Mouse (Mus musculus) lung, postnatal 14 days (tissue): ENCODE results near the gene Zer1.
A peak's percentile ranks its signal among the peaks of the same experiment; 100 is the strongest.
"Not testable (repeated sequence)": the region's sequence is repeated elsewhere in the genome, so short reads cannot be mapped to it uniquely, and the experiment has no call there.

Source experiments
- DNase-seq: peaks from one replicate; pipeline ENCODE4 v3.0.0; 2021

The Zer1 gene

DNA sequence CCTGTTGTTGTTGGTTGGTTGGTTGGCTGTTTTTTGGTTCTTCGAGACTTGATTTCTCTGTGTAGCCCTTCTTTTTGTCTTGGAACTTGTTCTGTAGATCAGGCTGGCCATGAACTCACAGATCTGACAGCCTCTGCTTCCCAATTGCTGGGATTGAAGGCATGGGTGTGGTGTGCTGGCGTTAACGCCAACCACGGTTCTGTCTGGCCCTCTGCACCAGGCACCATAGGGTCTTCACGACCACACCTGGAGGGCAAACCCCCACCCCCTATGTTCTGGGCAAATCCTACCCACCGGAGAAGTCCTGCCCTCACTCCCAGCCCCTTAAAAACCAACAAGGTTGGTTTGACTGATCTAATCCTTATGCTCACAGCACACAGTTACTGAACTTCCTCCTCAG, 47.4 kb downstream of the Zer1 start:
- no peak for DNase-seq

DNA sequence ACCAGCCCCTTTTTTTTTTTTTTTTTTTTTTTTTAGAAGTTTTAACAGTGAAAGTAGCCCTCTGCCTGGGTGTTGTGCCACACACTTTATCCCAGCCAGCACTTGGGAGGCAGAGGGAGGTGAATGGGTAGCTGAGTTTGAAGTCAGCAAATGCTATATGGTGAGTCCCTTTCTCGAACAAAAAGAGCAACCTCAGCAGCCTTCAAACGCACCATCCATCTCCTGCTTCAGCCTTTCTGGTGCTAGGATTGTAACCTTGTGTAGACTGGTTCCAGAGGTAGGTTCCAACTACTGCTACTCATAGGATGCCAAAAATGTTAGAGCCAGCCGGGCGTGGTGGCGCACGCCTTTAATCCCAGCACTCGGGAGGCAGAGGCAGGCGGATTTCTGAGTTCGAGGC, 47.9 kb downstream of the Zer1 start:
- no peak for DNase-seq

DNA sequence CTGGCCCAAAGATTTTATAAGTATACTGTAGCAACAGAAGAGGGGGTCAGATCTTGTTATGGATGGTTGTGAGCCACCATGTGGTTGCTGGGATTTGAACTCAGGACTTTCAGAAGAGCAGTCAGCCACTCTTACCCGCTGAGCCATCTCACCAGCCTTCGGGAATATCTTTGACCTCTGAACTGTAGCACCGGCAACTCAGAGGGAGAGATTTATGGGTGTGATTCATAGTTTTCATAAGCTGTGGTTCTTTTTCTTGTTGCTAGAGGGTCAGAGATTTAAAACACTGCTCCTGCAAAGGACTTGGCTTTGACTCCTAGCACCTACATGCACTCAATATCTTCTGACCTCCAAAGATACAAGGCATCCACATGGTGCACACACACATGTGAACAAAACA, 48.8 kb downstream of the Zer1 start:
- DNase-seq = no peak

DNA sequence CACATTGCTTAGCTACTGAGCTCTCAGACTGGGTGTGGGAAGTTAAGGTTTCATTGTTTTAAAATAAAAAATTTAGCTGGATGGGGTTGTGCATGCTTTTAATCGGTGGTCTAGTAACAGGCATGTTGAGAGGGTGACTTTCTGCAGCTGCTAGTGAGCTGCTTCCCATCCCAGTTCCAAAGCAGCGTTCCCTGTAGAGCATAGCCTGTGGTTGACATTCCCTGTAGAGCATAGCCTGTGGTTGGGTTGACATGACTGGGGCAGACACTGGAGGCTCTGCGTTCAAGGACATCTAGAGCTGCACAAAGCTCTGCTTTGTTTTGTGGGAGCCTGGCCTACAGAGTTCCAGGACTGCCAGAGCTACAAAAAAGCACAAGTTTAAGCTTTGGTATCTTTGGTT, 51.1 kb downstream of the Zer1 start:
- no peak for DNase-seq

DNA sequence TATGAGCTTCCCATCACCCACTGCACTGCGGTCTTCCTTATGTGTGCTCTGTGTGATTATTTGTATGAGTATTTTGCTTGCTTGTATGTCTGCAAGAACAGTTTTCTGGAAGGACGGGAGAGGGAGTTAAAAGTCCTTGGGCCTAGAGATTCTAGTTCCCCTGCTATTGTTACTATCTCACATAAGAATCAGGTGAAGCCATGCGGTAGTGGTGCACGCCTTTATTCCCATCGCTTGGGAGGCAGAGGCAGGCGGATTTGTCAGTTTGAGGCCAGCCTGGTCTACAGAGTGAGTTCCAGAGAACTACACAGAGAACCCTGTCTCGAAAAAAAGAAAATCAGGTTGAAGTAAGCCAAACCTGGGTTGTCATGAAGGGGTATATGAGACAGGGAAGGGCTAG, 51.5 kb downstream of the Zer1 start:
- DNase-seq = no peak

DNA sequence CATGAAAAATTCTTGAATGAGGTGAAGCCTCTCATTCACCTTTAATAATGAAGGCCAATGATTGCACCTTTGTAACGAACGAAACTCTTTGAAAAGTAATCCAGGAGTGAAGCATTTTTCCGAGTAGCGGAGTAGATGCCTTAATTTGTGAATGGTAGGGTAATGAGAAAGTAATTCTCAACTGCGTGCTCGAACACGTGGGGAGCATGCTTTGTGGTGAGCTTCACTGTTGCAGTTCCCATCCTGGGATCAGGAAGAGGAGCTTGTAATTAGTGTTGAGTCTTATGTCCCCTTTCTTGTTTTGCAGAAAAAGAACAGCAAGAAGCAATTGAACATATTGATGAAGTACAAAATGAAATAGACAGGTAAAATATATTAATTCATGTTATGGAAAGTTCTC, 56.4 kb downstream of the Zer1 start:
- DNase-seq = no peak

DNA sequence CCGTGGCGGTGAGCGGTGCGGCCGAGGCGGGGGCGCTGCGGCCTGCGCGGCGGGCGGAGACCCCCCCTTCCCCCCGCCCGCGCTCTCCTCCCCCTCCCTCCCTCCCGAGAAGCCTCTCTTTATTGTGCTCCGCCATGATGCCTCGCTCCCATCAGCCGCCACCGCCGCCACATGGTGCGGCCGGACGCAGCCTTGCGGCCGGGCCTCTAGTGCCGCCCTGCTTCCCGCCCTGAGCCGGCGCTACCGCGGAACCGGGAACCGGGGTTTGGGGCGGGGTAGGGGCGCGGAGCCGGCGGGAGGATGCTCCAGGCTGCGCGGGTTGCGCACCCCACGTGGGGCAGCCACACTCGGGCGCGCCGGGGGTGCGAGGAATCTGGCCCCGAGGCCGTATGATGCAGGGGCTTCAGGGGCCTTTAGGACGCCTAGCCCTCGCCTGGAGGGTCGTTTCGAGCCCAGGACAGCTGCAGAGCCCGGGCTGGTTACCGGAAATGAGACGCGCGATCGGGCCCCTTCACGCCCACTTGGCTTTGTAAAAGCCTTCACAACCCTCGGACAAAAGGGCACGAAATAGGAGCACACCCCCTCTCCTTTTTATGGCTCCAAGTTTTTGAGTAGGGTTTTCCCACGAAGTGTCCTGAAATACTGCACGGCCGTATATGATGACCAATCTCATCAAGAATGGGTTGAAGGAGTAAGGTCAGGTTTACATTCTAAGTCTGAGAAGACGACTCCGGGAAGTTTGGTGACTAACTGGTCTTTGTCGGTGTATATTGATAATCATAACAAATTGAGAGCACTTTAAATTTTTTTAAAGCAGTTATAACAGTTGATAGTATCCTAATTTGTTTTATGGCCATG, 57.1 kb downstream of the Zer1 start:
- peak; percentile 37 for DNase-seq

DNA sequence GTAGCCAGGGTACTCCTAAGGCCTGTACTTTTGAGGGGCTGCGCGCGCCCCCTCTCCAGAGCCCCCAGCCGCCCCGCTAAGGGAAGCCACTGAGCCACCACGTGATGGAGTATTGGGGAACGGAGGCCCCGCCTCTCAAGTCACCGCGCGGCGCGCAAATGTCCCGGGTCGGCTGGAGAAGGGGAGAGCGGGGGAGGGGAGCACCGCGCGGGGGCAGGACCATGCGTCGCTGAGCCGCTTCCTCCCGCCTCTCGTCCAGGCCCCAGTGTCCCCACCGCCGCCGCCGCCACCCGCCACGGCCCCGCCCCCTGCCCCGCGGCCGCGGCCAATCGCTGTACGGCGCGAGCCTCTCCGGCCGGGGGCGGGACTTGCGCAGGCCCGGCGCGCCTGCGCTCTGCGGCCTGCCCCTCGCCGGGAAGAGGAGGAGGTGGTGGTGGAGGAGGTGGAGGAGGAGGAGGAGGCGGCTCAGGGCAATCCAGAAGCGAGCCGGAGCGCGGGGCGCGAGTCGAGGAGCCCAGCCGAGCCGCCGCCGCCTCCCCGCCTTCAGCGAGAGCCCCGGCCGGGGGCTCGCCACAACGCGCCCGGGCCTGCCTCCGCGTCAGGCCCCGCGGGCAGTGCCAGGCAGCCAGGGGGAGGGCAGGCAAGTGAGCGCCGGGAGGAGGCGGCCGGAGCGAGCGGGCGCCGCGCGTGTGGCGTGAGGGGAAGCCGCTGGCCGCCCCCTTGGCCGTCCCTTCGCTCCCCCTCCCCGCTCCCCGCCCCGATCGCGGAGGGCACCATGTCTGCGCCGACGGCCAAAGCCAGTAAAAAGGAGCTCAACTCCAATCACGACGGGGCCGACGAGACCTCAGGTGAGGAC, 58.1 kb downstream of the Zer1 start:
- peak; percentile 95 for DNase-seq

DNA sequence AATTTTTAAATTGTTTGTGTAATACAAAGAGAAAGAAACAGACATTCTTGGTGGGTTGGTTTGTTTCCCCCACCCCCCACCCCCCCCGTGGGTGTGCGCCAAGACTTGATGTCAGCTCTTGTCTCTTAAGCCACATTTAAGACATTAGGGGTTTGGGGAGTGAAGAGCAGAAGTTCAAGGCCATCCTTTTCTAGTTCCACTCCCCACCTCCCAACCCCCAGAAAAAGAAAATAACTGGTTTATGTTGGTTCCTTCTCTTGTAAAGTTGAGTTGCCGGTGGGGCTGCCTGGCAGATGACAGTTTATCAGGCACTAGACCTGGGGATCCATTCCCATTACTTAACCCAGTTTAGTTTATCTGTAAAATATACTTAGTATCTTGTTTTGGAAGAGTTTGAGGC, 60.1 kb downstream of the Zer1 start:
- no peak for DNase-seq

DNA sequence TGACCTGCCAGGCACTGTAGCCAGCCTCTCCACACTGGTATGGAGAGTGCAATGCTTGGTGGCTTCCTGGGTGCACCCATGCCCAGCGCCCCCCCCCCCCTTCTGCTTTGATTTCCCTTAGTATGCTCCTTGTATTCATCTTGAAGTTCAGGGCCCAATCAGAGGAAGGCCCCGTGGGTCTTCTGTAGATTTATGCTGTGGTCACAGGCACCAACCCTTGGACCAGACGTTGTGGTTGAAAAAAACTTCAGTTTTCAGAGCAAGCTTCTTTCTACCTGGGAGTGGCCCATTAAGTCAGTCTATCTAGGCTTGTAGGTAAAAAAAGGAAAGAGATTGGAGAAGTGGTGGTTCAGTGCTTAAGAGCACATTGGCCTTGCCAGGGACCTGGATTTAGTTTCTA, 60.6 kb downstream of the Zer1 start:
- DNase-seq = no peak

DNA sequence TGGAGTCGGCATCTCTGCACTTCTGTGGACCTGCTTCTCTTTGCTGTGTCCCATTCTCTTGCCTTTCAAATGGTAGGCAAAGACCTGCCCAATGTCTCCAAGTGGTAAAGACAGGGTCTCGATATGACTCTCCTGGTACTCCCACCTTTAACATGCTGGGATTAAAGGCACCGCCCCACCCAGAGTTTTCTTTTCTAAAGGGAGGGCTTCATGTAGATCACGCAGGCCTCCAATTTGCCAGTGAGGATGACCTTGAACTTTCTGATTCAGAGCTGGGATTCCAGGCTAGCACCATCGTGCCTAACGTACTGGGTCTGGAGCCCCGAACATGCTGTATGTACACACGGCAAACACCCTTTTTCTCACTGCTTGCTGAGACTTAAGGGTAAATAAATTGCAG, 61.1 kb downstream of the Zer1 start:
- no peak for DNase-seq

DNA sequence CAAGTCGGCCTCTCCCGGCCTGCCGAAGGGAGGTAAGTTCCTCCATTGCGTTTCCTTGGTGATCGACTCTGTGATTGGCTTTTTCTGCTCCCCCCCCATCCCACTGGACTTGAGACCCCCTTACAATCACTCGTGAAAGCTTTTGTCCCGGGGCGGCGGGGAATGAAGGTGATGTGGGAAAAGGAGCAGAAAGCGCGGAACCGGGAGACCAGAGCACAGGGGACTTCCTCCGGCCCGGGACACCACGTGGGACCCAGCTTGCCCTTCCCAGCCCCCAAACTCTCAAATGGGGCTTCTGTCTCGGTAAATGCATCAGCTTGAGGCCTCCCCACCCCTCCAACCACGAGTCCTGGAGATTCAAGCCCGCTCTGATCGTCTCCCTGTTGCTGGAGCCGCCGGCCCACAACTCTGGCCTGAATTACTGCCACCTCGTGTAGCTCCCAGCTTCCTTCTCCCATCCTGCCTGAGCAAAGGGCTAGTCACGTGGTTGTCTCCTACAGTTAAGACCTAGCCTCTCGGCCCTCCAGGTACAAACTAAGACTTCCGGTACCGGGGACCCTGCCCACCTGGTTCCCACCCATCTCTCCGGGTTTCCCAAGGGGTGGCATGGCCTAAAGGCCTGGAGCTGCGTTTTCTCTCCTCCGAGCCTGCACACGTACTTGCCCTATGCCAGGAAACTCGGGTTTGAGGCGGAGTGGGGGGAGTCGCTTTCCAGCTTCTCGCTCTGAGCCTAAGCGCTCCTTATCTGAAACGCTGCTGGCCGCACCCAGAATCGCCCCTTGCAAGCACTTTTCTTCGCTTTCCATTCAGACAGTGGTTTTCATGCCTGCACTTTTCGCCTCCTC, 61.9 kb downstream of the Zer1 start:
- DNase-seq = peak; percentile 51

DNA sequence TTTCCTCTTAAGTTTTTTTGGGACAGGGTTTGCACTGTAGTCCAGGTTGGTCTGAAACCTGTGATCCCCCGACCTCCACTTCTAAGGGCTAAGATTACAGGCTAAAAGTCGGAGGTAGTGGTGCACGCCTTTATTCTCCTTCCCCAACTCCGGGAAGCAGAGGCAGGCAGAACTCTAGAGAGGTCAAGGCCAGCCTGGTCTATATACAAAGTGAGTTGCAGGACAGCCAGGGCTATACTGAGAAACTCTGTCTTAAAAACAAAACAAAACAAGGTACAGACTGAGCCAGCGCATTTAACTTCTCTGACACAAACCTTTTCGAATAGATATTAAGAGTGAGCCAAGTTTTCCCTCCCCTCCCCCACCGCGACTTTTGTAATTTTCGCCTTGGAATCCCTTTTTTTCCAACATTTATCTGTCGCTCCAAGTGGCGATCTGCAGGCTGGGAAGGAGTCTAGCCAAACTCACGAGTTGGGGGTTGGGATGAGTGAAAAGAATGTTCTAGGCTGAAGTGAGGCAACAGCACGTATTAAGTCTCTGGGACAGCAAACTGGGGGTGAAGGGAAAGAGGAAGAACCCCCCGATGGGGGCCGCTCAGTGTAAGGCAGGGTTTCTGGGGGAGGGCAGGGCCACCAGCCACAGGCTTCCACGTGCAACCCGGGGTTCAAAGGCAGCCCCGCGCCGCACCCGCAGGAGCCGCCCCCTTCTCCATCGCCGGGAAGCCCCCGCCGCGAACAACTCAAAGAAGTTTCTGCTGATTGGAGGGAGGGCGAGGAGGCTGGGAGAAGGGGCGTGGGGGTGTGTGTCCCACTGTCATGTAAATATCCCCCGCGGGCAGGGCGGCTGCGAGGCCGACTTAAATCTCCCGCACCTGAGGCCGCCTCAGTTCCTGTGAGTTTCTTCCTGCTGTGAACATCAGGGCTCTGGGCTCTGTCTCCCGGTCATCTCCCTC, 62.9 kb downstream of the Zer1 start:
- DNase-seq = peak; percentile 52

DNA sequence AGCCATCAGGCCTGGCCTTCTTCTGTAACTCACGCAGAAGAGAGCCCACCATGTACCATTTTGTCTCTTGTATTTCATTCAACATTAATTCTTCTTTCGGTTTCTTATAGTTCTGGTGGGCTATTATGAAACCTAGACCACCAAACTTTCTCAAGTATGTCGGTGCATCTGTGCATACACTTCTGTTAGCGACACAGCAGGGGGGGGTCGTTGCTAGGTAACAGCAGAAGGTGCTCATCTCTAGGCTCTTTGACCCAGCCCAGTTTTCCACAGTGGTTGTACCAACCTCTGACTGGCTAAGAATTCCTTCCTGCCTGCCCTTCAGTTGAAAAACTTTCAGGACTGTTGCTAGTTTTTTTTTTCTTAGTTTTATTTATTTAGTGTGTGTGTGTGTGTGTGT, 66.0 kb downstream of the Zer1 start:
- DNase-seq = no peak

DNA sequence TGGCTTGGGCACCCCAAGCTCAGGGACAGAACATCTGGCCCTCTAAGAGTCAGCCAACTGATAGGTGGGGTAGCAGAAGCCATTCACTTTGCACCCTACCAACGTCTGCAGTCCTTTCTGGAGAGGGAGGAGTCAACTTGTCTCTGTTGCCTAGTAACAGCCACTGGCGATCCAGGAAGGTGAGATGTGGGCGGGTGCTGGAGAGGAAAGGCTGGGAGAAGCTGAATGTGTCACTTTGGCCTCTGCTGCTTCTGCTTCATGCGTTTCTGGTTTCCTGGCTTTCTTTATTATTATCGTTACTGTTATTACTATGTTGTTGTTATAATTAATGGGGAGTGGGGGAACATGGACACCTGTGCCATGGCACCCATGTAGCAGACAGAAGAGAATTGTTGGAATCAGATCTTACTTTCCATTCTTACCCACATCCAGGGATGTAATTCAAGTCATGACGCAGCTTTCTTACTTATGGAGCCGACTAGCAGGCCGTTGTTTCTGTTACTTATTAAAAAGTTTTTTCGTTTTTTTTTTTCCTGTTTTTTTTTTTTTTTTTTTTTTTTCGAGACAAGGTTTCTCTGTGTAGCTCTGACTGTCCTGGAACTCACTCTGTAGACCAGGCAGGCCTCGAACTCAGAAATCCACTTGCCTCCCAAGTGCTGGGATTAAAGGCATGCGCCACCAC, 67.0 kb downstream of the Zer1 start, which contains the start of gene Set:
Gene Set (plus strand): TSS at position 156 of the 682 bp plus-strand sequence.
- DNase-seq = no peak

DNA sequence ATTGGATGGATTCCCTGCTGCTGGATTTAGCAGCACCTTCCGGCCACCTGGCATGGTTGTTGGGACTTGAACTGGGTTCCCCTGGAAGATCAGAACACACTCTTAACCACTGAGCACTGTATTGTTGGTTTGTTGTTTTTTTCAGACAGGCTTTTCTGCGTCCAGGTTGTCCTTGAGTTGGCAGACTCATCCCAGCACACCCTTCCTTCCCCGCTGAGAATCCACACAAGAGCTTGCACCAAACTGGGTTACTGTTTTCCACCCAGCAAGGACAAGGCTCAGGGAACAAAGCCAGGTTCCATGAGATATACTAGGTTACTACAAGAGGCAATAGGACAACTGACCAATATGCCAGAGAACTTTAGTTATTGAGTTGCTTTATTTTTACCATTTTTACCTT, 67.6 kb downstream of the Zer1 start:
- DNase-seq = no peak

DNA sequence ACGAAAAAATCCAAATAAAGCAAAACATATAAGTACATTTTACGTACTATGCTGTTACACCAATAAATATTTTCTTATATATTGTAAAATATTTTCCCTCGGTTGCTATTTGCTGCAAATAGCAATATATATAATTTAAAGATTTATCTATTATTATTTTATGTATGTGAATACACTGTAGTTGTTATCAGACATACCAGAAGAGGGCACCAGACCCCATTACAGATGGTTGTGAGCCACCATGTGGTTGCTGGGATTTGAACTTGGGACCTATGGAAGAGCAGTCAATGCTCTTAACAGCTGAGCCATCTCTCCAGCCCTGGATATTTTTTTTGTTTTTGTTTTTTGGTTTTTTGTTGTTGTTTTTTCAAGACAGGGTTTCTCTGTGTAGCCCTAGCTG, 69.1 kb downstream of the Zer1 start:
- DNase-seq = not testable (repeated sequence)

DNA sequence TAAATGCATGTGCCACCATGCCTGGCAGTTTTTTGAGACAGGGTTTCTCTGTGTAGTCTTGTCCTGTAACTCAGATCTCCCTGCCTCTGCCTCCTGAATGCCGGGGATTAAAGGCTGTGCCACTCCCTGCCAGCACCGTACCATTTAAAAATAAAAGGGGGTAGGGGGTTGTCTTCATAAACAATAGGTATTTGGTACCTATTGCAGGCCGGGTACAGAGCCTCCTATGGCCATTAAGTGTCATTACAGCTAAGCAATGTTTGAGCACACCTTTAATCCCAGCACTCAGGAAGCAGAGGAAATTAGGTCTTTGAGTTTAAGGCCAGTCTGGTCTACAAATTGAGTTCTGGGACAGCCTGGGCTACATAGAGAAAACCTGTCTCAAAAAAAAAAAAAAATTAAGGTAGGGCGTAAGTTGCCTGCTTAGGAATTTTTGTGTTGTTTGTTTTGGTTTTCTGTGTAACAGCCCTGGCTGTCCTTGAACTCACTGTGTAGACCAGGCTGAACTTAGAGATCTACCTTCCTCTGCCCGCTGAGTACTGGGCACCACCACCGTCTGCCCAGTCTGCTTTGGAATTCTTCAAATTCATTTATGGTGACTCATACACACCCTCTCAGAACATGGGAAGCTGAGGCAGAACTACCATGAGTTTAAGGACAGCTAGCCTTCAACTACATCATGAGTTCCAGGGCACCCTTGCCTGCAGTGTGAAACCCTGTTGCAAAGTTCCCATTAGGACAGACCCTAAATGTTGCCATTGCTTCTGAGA, 72.2 kb downstream of the Zer1 start:
- no peak for DNase-seq

DNA sequence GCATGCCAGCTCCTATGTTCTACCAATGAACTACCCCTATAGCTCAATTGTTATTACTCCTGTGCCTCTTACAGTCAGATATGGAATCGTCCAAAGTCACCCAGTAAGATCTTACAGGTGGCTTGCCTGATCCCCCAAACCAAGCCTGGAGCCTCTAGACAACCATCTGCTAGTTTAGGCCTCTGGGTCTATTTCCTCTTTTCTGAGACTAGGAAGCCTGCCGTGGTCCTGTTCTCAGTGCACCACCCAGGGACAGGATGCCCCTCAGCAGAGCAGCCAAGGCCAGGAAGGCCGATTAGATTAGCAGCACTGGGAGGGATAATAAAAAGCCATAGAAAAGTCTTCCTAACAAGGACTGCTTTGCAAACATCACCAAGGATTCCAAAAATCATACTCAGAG, 74.6 kb downstream of the Zer1 start:
- no peak for DNase-seq

DNA sequence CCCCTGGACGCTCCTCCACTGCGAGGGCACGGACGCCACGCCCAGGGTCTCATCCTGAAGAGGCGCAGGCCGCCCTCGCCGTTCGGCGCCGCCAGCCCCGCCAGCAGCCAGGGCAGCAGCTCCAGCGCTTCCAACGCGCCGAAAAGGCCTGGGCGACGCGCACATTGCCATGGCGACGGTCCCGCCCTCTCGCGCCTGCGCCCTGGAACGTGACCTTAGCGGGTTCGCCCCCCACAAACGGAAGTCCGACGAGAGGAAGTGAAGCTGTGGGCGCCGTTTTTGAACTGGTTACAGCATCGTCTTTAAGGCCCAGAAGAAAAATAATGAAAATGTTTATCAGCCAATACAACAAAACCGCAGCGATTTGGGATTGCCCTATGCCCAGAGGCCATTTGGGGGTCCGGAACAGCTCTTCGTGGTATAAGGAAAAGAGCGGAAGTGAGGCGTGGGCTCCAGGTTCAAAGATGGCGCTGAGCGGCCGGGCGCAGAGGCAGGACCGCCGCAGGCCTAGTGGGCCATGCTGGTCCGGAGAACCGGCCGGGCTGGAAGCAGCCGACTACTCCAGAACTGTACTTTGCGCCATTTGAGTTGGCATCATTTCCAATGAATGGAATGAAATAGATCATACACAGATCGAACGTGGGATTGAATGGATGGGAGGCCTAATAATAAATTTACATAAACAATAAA, 75.5 kb downstream of the Zer1 start, which contains the start of gene Wdr34:
Gene Wdr34 (minus strand): TSS at position 183 of the 690 bp plus-strand sequence.
- DNase-seq = peak; percentile 99
